Mouse (Mus musculus) ES-Bruce4 (cell line): ENCODE data around the gene Kcnd2.

Experiments
- CTCF ChIP-seq: IDR thresholded peaks from one replicate; pipeline ENCODE4 v1.8.1; 2011; ENCODE audit warnings: low read depth, low read length
- EP300 ChIP-seq: IDR thresholded peaks from 2 replicates; pipeline ENCODE4 v1.6.1; 2011; ENCODE audit warnings: low read depth, low read length; ENCODE audit not compliant: insufficient read depth
- POLR2A ChIP-seq: IDR thresholded peaks from one replicate; pipeline ENCODE4 v1.8.1; 2011; ENCODE audit warnings: low read length; ENCODE audit not compliant: insufficient read depth

- TF ChIP-seq EP300 (no peak), CTCF (no peak), POLR2A (no peak)
Measured at GRCm38 (mm10) chr6:21655681-21656080, 440.4 kb downstream of the Kcnd2 start.
